Mouse (Mus musculus) thymus, adult 2 months (tissue): ENCODE results near the gene Marveld1. TPM values are rescaled to one million over a fixed set of nuclear protein-coding genes. Genes with fewer than 3 reads are reported as not detected.

ENCODE experiments used
- DNase-seq: peaks from one replicate; pipeline ENCODE4 v3.0.0; 2021
- H3K27ac ChIP-seq: fragments of 200-500 bp; 2 replicates; pipeline ENCODE4 v1.5.1; 2012; ENCODE audit warnings: low read length, control low read depth; ENCODE audit not compliant: control insufficient read depth, insufficient read depth
- H3K27me3 ChIP-seq: fragments of 200-500 bp; 2 replicates; pipeline ENCODE4 v1.6.1; 2012; ENCODE audit warnings: mild to moderate bottlenecking, low read length, moderate library complexity, mixed read lengths; ENCODE audit not compliant: control insufficient read depth, insufficient read depth
- H3K36me3 ChIP-seq: fragments of 200-500 bp; 2 replicates; pipeline ENCODE4 v1.6.1; 2012; ENCODE audit warnings: mild to moderate bottlenecking, low read length, moderate library complexity; ENCODE audit not compliant: control insufficient read depth, insufficient read depth
- H3K4me1 ChIP-seq: fragments of 200-500 bp; replicated peaks from 2 replicates; pipeline ENCODE4 v1.6.1; 2012; ENCODE audit warnings: low read length; ENCODE audit not compliant: control insufficient read depth, insufficient read depth
- H3K4me3 ChIP-seq: fragments of 200-500 bp; 2 replicates; pipeline ENCODE4 v1.5.1; 2012; ENCODE audit warnings: mild to moderate bottlenecking, low read length, control low read depth, moderate library complexity; ENCODE audit not compliant: control insufficient read depth, insufficient read depth
- CTCF ChIP-seq: fragments of 200-500 bp; IDR thresholded peaks from 2 replicates; pipeline ENCODE4 v1.5.1; 2012; ENCODE audit warnings: mild to moderate bottlenecking, control low read depth, low read length, moderate library complexity, borderline replicate concordance; ENCODE audit not compliant: control insufficient read depth, poor library complexity, insufficient read depth; ENCODE audit errors: extremely low read depth
- POLR2A ChIP-seq: fragments of 200-500 bp; IDR thresholded peaks from 2 replicates; pipeline ENCODE4 v1.6.1; 2012; ENCODE audit warnings: mild to moderate bottlenecking, low read length, control low read depth, moderate library complexity; ENCODE audit not compliant: control insufficient read depth, poor library complexity, insufficient read depth; ENCODE audit errors: extremely low read depth
- WGBS: fragments of 180-500 bp; shearing (Covaris S2); methylation state at CpG from one replicate; pipeline ENCODE4 v1.1.7; 2018; 5-methylcytosine and 5-hydroxymethylcytosine counted together
- polyA plus RNA-seq: library from polyadenylated mRNA; depleted of rRNA; stranded (reverse); fragments of >200 nt; gene quantifications from 2 replicates; pipeline ENCODE4 v1.2.3, GENCODE M21; 2012

Gene Marveld1
- polyA plus RNA-seq, 1 experiment, result 45.7 TPM

- H3K27me3 ChIP-seq, result no peaks in the 10 kb centered on the region
- peak within 1 kb of the TSS; percentile 61 for H3K4me3 ChIP-seq
- peak; percentile 96 for DNase-seq
- TF ChIP-seq POLR2A (peak; percentile 31; the same call in 1 of the 2 replicates), CTCF (peak; percentile 65; the same call in 1 of the 2 replicates)
- peaks cover 17% of the 10 kb centered on the region for H3K4me1 ChIP-seq
- WGBS, result under 1% methylated on average over 54 of the region's 54 CpGs
- no peaks in the 10 kb centered on the region for H3K36me3 ChIP-seq
- H3K27ac ChIP-seq, result peak within 1 kb of the TSS; percentile 46
Measured at GRCm38 (mm10) chr19:42128787-42129508, 18.3 kb upstream of the Marveld1 start, which contains the start of gene Avpi1. Avpi1 (minus strand) TSS chr19:42129059.

GRCm38 (mm10) chr19:42129509-42130293 lies 17.5 kb upstream of the Marveld1 start:
- WGBS, result 15% methylated on average over 14 of the region's 14 CpGs
- Histone ChIP-seq H3K36me3 (no peaks in the 10 kb centered on the region), H3K4me1 (peaks cover 17% of the 10 kb centered on the region), H3K27me3 (no peaks in the 10 kb centered on the region), H3K4me3 (no peak overlapping the region), H3K27ac (peak overlapping the region; percentile 46)
- TF ChIP-seq POLR2A, result no peak
- TF ChIP-seq CTCF, result no peak
- peak; percentile 22 for DNase-seq

GRCm38 (mm10) chr19:42130294-42130606 lies 16.9 kb upstream of the Marveld1 start:
- WGBS, result 55% methylated on average over 3 of the region's 3 CpGs
- no peak for DNase-seq
- Histone ChIP-seq H3K36me3 (no peaks in the 10 kb centered on the region), H3K4me3 (no peak overlapping the region), H3K27ac (peak overlapping the region; percentile 28; the same call in 1 of the 2 replicates), H3K27me3 (no peaks in the 10 kb centered on the region), H3K4me1 (peaks cover 17% of the 10 kb centered on the region)
- TF ChIP-seq CTCF (no peak), POLR2A (no peak)

GRCm38 (mm10) chr19:42131101-42131500 lies 16.1 kb upstream of the Marveld1 start:
- H3K27ac ChIP-seq, result no peak overlapping the region
- H3K36me3 ChIP-seq, result no peaks in the 10 kb centered on the region
- no peak overlapping the region for H3K4me3 ChIP-seq
- no peak for DNase-seq
- H3K4me1 ChIP-seq, result peaks cover 17% of the 10 kb centered on the region
- TF ChIP-seq POLR2A, result no peak
- TF ChIP-seq CTCF, result no peak
- no peaks in the 10 kb centered on the region for H3K27me3 ChIP-seq
- 72% methylated on average over 5 of the region's 5 CpGs for WGBS

- H3K4me3 ChIP-seq, result no peak overlapping the region
- H3K4me1 ChIP-seq, result peaks cover 5% of the 10 kb centered on the region
- H3K27me3 ChIP-seq, result no peaks in the 10 kb centered on the region
- no peak for DNase-seq
- H3K36me3 ChIP-seq, result no peaks in the 10 kb centered on the region
- no peak overlapping the region for H3K27ac ChIP-seq
- no peak for TF ChIP-seq POLR2A
- TF ChIP-seq CTCF, result no peak
Measured at GRCm38 (mm10) chr19:42135070-42135469, 12.1 kb upstream of the Marveld1 start.

- no peaks in the 10 kb centered on the region for H3K36me3 ChIP-seq
- no peak overlapping the region for H3K27ac ChIP-seq
- H3K27me3 ChIP-seq, result no peaks in the 10 kb centered on the region
- TF ChIP-seq POLR2A (no peak), CTCF (no peak)
- no peaks in the 10 kb centered on the region for H3K4me1 ChIP-seq
- no peak for DNase-seq
- WGBS, result 82% methylated on average over 5 of the region's 5 CpGs
- no peak overlapping the region for H3K4me3 ChIP-seq
Measured at GRCm38 (mm10) chr19:42136126-42136525, 11.1 kb upstream of the Marveld1 start.
